Mouse (Mus musculus) kidney, postnatal 4 days (tissue): Measurements from ENCODE around the gene Bri3bp.

ENCODE experiments used
- DNase-seq, 2 experiments: peaks; one replicate each; pipeline ENCODE4 v3.0.0; 2021; ENCODE audit warnings: mixed read lengths in 2 of 2

Gene Bri3bp

DNA sequence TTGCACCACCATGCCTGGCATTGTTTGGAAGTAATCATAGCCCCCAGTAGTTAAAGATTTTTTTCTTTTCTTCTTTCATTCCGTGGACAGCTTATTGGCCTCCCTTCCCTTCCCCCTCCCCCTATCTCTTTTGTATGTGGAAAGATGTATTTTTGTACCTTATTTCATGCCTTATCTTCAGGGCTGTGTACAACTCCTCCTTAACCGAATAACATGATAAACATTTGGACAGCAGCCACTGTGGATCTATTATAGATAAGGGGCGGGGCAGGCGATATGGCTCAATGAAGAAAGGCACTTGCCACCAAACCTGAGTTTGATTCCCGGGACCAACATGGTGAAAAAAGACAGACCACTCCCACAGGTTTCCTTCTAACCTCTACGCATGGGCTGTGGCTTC lies 16.2 kb downstream of the Bri3bp start:
- no peak for DNase-seq

DNA sequence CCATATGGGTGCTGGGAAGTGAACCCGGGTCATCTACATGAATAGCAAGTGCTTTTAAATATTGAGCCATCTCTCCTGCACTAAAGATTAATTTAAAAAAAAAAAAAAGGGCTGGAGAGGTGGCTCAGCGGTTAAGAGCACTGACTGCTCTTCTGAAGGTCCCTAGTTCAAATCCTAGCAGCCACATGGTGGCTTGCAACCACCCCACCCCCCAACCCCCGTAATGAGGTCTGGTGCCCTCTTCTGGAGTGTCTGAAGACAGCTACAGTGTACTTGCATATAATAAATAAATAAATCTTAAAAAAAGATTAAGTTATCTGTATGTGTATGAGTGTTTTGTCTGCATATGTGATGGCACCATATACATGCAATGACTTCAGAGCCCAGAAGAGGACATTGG lies 19.2 kb downstream of the Bri3bp start:
- DNase-seq: no peak

DNA sequence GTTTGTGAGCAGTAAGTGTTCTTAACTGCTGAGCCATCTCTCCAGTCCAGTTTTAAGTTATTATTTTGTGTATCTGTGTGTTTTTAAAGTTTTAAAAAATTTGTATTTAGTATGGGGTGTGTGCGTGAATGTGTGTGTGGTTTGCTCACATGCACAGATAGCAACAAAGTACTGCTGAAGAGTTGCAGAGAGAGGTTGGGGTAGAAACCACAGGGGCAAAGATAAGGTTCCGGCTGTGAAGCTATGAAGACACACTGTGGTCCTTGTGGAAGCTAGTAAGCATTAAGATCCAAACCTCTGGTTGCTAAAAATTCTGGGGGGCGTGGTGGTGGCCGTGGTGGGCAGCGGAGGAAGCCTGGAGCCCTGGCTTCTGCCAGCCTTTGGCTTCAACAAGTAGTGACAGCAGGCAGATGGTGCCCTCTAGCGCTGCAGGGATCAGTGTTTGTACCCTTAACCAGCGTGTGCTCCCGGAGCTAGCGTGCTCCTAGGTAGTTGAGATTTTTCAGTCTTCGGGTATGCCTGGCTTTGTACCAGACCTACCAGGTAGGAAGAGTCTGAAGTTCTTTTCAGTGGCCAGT lies 20.6 kb downstream of the Bri3bp start:
- DNase-seq: peak; percentile 67 to 78

- peak in 1 of 2 experiments; percentile 8 for DNase-seq
Measured at GRCm38 (mm10) chr5:125465192-125465591, 23.8 kb downstream of the Bri3bp start.

- DNase-seq: peak; percentile 96 to 98
Measured at GRCm38 (mm10) chr5:125465701-125466106, 24.3 kb downstream of the Bri3bp start.

- DNase-seq: no peak
Measured at GRCm38 (mm10) chr5:125466483-125466882, 25.1 kb downstream of the Bri3bp start.

- DNase-seq: peak; percentile 36 to 70
Measured at GRCm38 (mm10) chr5:125467261-125467660, 25.9 kb downstream of the Bri3bp start.

DNA sequence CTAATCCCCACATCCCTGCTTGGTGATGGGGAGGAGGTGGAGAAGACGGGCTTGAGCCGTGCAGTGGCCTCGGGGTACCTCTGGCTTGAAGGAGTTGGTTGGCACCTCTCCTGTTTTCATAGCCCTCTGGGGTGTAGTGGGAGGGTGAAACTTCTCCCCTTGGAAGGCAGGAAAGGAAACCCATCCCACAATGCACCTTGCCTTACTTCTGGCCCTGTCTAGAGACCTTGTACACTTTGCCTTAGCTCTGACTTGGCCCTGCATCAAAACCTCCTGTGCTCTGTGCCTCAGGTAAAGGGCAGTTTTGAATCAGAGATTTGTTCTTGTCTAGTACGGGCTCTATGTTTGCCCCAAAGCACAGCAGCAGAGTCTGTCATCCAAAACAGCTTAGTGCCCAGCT lies 29.3 kb downstream of the Bri3bp start:
- no peak for DNase-seq

- no peak for DNase-seq
Measured at GRCm38 (mm10) chr5:125472796-125473475, 31.6 kb downstream of the Bri3bp start.

DNA sequence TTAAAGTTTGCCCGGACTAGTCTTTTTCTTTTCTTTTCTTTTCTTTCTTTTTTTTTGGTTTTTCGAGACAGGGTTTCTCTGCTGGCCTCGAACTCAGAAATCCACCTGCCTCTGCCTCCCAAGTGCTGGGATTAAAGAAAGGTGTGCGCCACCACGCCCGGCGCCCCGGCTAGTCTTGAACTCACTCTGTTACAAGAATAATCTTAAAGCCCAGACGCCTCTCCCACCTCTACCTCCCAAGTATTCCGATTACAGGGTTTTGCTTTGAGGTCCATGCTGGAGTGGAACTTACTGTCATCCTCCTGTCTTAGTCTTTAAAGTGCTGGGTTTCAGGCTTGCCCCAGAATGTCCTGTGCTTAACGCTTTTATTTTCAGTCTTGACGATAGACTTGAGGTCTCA lies 33.7 kb downstream of the Bri3bp start:
- no peak for DNase-seq

- peak; percentile 99 for DNase-seq
Measured at GRCm38 (mm10) chr5:125475601-125476285, 34.4 kb downstream of the Bri3bp start, which contains the start of gene Aacs. Aacs (plus strand) TSS chr5:125475814.

GRCm38 (mm10) chr5:125476286-125476625 lies 34.9 kb downstream of the Bri3bp start:
- peak; percentile 24 to 41 for DNase-seq

- DNase-seq: no peak
Measured at GRCm38 (mm10) chr5:125476799-125477198, 35.4 kb downstream of the Bri3bp start.

- no peak for DNase-seq
Measured at GRCm38 (mm10) chr5:125477533-125477932, 36.2 kb downstream of the Bri3bp start.

DNA sequence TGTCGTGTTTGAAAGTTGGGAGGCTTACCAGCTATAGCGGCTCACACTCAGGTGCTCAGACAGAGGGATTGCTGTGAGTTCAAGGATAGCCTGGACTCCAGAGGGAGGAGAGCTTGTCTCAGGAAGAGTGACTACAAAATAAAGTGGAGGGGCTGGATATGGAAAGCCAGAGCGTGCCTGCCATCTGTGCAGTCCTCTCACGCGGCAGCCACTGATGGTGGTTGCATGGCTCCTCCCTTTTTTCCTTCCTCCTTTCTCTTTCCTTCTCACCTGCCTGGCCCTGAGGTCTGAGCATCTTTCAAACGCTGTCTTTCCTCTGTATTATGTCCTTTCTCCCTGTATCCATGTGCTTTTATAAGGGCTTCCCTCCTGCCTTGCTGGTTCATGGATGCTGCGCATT lies 36.7 kb downstream of the Bri3bp start:
- DNase-seq: no peak

DNA sequence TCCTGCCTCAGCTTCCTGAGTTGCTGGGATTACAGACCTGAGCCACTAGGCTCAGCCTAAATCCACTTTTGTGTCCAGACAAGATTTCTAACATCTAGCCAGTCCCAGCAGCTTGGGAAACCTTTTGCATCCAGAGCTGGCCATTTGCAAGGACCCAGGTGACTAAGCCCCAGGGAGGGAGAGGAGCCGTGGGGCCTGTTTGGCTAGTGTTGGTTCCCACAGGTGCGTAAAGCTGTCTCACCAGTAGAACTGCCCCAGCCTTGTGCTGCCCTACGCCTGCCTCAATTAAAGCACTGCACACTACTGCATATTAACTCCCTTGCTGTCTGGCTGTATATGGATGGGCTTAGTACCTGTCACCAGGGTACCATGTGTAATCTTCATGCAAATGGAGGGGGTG lies 38.0 kb downstream of the Bri3bp start:
- DNase-seq: no peak

DNA sequence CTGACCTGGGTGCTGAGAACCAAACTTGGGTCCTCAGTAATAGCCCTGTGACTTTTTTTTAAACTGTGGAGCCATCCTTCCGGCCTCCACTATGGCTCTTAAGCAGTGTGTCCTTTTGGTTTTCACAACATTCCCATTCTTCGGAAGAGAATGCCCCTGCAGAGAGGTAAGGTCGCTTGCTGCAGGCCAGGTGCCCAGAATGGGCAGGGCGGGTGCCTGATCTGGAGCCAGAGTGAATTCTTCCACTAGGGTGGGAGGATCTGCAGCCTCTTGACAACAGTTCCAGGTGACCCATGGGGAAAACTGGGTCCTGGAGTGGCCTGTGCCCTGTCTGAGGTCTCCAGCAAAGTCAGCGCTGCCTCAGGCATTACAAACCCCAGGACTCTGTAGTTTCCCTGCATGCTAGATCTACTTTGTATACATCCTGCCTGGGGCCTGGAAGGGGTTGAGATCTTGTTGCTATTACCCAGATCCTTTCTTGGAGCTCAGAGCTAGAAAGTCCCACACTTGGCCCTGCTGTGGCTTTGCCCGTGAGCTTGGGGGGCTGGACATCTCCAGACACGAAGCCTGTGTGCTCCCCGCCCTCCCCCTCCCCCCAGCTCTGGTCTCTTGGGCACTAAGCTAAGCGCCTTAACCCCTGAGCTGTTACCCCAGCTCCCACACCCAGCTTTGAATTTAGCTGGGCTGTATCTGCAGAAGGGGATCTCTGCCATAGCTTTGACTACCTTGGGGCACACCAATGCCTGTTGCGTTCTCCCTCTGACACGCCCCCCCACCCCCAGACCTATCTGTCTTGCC lies 39.3 kb downstream of the Bri3bp start:
- DNase-seq: no peak

GRCm38 (mm10) chr5:125482474-125482873 lies 41.1 kb downstream of the Bri3bp start:
- no peak for DNase-seq

GRCm38 (mm10) chr5:125483712-125484611 lies 42.6 kb downstream of the Bri3bp start:
- no peak for DNase-seq

GRCm38 (mm10) chr5:125485031-125485778 lies 43.8 kb downstream of the Bri3bp start:
- no peak for DNase-seq

GRCm38 (mm10) chr5:125486088-125486487 lies 44.7 kb downstream of the Bri3bp start:
- DNase-seq: no peak
